Mouse (Mus musculus): ENCODE measurements around the gene Traip. TPM values are rescaled to one million over a fixed set of nuclear protein-coding genes. Genes with fewer than 3 reads are reported as not detected.
A peak's percentile ranks its signal among the peaks of the same experiment; 100 is the strongest.
"Not testable (repeated sequence)": the region's sequence is repeated elsewhere in the genome, so short reads cannot be mapped to it uniquely, and the experiment has no call there.

Traip gene
- polyA plus RNA-seq, 1 experiment from 2014 or later = 18.7 TPM

DNA sequence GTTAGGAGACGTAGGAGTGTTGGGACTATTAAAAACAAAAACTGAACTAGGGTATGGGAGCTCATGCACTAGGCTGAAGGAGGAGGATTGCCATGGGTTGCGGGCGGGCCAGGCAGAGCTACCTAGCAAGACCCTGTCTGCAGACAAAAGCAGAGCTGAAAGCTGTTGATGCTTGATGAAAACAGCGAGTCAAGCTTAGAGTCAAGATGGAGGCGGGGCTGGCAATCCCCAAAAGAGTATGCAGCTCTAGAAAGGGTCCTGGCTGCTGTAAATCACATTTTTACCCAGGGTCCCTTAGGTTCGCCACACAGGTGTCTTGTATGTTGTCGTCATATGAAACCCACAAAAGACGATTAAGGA, 53.6 kb downstream of the Traip start:
- WGBS = 9% methylated on average over 8 of the region's 8 CpGs
- peaks cover 26% of the 10 kb centered on the region for H3K4me1 ChIP-seq
- ATAC-seq (ENCODE audit: insufficient number of reproducible peaks, low FRiP score, low TSS enrichment, low read depth) = no peak
- no peaks in the 10 kb centered on the region for H3K9me3 ChIP-seq (replicated peaks)
- H3K4me3 ChIP-seq (replicated peaks) = peak overlapping the region; percentile 100
- H3K27ac ChIP-seq (replicated peaks) = peak overlapping the region; percentile 96
- H3K9ac ChIP-seq = peak overlapping the region; percentile 99
- H3K27me3 ChIP-seq = no peaks in the 10 kb centered on the region
- peak overlapping the region; percentile 63 for H3K4me2 ChIP-seq (replicated peaks)
- H3K36me3 ChIP-seq = no peaks in the 10 kb centered on the region

DNA sequence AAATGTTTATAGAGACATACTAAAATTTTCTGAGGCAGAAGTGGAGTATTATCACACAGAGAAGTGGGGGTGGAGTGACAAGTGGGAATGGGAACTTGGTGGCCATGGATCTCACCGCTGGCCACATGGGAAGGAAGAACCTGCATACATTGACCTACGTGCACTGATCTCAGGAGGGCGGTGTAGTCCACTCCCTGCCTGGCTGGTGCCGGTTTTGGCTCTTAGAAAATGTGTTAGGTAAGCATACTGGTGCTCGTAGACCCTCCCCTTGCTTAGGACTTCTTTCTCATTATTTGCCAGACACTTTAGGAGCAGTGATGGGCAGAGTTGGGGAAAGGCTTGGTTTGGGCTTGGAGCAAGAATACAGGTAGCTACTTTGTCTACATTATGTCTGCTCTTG, 58.1 kb downstream of the Traip start:
- no peak for ATAC-seq (ENCODE audit: insufficient number of reproducible peaks, low FRiP score, low TSS enrichment, low read depth)
- Histone ChIP-seq H3K9ac (no peak overlapping the region), H3K27me3 (no peaks in the 10 kb centered on the region), H3K4me3 (replicated peaks) (no peak overlapping the region), H3K4me2 (replicated peaks) (no peak overlapping the region), H3K9me3 (replicated peaks) (no peaks in the 10 kb centered on the region), H3K27ac (replicated peaks) (no peak overlapping the region), H3K4me1 (peaks cover 18% of the 10 kb centered on the region), H3K36me3 (0 out of 2 replicates have a peak, but pooled peaks cover 5% of the 10 kb centered on the region)
- WGBS = 85% methylated on average over 5 of the region's 5 CpGs

GRCm38 (mm10) chr9:108010385-108010784, 60.4 kb downstream of the Traip start:
- no peak overlapping the region for H3K9ac ChIP-seq
- H3K27me3 ChIP-seq = no peaks in the 10 kb centered on the region
- peaks cover 9% of the 10 kb centered on the region; the same call in 1 of the 2 replicates for H3K36me3 ChIP-seq
- H3K27ac ChIP-seq (replicated peaks) = no peak overlapping the region
- H3K4me1 ChIP-seq = no peaks in the 10 kb centered on the region
- no peaks in the 10 kb centered on the region for H3K9me3 ChIP-seq (replicated peaks)
- H3K4me3 ChIP-seq (replicated peaks) = no peak overlapping the region
- no peak overlapping the region for H3K4me2 ChIP-seq (replicated peaks)
- ATAC-seq (ENCODE audit: insufficient number of reproducible peaks, low FRiP score, low TSS enrichment, low read depth) = no peak

DNA sequence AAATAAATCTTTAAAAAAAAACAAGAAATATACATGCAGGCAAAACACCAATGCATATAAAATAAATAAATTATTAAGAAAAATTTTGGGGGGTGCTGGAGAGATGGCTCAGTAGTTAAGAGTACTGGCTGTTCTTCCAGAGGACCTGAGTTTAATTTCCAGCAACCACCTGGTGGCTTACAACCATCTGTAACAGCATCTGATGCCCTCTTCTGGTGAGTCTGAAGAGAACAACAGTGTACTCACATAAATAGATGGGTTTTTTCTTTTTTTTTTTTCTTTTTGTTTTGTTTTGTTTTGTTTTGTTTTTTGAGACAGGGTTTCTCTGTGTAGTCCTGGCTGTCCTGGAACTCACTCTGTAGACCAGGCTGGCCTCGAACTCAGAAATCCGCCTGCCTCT, 63.6 kb downstream of the Traip start:
- 99% methylated on average over 2 of the region's 2 CpGs for WGBS
- not testable (repeated sequence) for ATAC-seq (ENCODE audit: insufficient number of reproducible peaks, low FRiP score, low TSS enrichment, low read depth)

DNA sequence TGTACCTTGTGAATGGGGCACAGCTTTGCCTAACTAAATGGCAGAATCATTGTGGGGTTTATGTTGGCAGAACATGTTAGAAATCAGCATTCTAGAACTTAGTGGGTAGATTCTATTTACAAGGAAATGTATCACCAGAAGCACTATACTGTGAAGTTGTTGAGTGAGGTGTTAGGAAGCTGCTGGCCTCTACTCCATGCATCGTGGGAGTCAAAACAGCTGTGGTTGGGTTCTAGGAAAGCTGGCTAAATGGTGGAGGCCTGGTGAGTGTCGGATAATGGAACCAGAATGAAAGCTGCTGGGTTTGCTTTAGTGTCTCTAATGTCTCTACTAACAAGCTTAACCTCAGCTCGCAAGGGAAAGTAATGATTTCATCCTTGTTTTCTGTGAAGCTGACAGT, 67.2 kb downstream of the Traip start:
- no peak overlapping the region for H3K27ac ChIP-seq (replicated peaks)
- no peak overlapping the region for H3K4me3 ChIP-seq (replicated peaks)
- H3K4me2 ChIP-seq (replicated peaks) = no peak overlapping the region
- WGBS = 79% methylated on average over 3 of the region's 3 CpGs
- no peaks in the 10 kb centered on the region for H3K4me1 ChIP-seq
- peaks cover 13% of the 10 kb centered on the region; the same call in 1 of the 2 replicates for H3K36me3 ChIP-seq
- no peaks in the 10 kb centered on the region for H3K27me3 ChIP-seq
- H3K9ac ChIP-seq = no peak overlapping the region
- ATAC-seq (ENCODE audit: insufficient number of reproducible peaks, low FRiP score, low TSS enrichment, low read depth) = no peak
- H3K9me3 ChIP-seq (replicated peaks) = no peaks in the 10 kb centered on the region

More for the DNA sequence above, 63.6 kb downstream of the Traip start:
- H3K4me3 ChIP-seq (replicated peaks); H3K27ac ChIP-seq (replicated peaks); H3K27me3 ChIP-seq; H3K4me2 ChIP-seq (replicated peaks); H3K9me3 ChIP-seq (replicated peaks); H3K4me1 ChIP-seq; H3K9ac ChIP-seq: not testable (repeated sequence)
- H3K36me3 ChIP-seq = peaks cover 13% of the 10 kb centered on the region; the same call in 1 of the 2 replicates

DNA sequence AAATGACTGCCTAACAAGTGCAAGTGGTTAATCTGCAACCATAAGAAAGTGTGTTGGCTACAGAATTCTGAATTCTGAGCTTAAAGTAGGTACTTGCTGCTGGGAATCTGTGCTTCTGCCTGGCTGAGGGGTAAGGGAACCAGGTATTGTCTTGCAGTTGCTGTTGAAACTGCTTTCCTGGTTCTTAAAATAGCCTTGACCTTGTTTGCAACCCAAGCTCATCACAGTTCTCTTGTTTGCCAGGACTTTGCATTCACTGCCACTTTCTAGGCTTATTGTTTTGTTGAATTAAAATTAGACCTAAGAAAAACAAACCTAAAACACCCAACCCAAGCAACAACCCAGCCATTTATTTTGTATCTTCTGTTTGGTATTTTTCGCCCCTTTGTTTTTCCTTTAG, 70.8 kb downstream of the Traip start:
- Histone ChIP-seq H3K36me3 (peaks cover 25% of the 10 kb centered on the region), H3K9me3 (replicated peaks) (no peaks in the 10 kb centered on the region), H3K4me2 (replicated peaks) (no peak overlapping the region), H3K4me3 (replicated peaks) (no peak overlapping the region), H3K4me1 (no peaks in the 10 kb centered on the region), H3K27ac (replicated peaks) (no peak overlapping the region), H3K9ac (no peak overlapping the region), H3K27me3 (no peaks in the 10 kb centered on the region)
- 93% methylated on average over 1 of the region's 1 CpGs for WGBS
- ATAC-seq (ENCODE audit: insufficient number of reproducible peaks, low FRiP score, low TSS enrichment, low read depth) = no peak

Other genes with a start within 250 kb of the Traip start
- gene Sema3f, start 239.7 kb upstream of the Traip start, polyA plus RNA-seq (2015; fragmentation: Nextera tagmentation; extraction: Ambion mirVana) = 40.6 and 44.6 TPM in 2 replicates
- 198 and 218 TPM in 2 replicates for gene Rbm5, start 179.1 kb upstream of the Traip start, polyA plus RNA-seq (2015; fragmentation: Nextera tagmentation; extraction: Ambion mirVana)
- gene Rbm6, start 76.9 kb upstream of the Traip start, polyA plus RNA-seq (2015; fragmentation: Nextera tagmentation; extraction: Ambion mirVana) = 75.7 and 77.6 TPM in 2 replicates
- gene Mon1a, start 62.0 kb upstream of the Traip start, polyA plus RNA-seq (2015; fragmentation: Nextera tagmentation; extraction: Ambion mirVana) = 17.2 and 18.2 TPM in 2 replicates
- 7.4 and 7.7 TPM in 2 replicates for gene Mst1r, start 43.3 kb upstream of the Traip start, polyA plus RNA-seq (2015; fragmentation: Nextera tagmentation; extraction: Ambion mirVana)
- not detected in 2 replicates for gene Actl11, start 21.7 kb upstream of the Traip start, polyA plus RNA-seq (2015; fragmentation: Nextera tagmentation; extraction: Ambion mirVana)
- gene Camkv, start 14.5 kb upstream of the Traip start, polyA plus RNA-seq (2015; fragmentation: Nextera tagmentation; extraction: Ambion mirVana) = 5.9 and 6.0 TPM in 2 replicates
- gene Uba7, start 25.4 kb downstream of the Traip start, polyA plus RNA-seq (2015; fragmentation: Nextera tagmentation; extraction: Ambion mirVana) = 22.4 and 28.0 TPM in 2 replicates
- gene Gm20661, start 32.9 kb downstream of the Traip start, polyA plus RNA-seq (2015; fragmentation: Nextera tagmentation; extraction: Ambion mirVana) = 6.4 and 6.9 TPM in 2 replicates
- gene Inka1, start 35.7 kb downstream of the Traip start, polyA plus RNA-seq (2015; fragmentation: Nextera tagmentation; extraction: Ambion mirVana) = 90.4 and 97.1 TPM in 2 replicates
- gene Cdhr4, start 42.4 kb downstream of the Traip start, polyA plus RNA-seq (2015; fragmentation: Nextera tagmentation; extraction: Ambion mirVana) = 9.5 and 12.7 TPM in 2 replicates
- gene Gm20662, start 46.2 kb downstream of the Traip start, polyA plus RNA-seq (2015; fragmentation: Nextera tagmentation; extraction: Ambion mirVana) = 0.52 and 0.64 TPM in 2 replicates
- 67.9 and 68.7 TPM in 2 replicates for gene Ip6k1, start 52.4 kb downstream of the Traip start, polyA plus RNA-seq (2015; fragmentation: Nextera tagmentation; extraction: Ambion mirVana)
- 38.4 and 40.5 TPM in 2 replicates for gene Gmppb, start 99.1 kb downstream of the Traip start, polyA plus RNA-seq (2015; fragmentation: Nextera tagmentation; extraction: Ambion mirVana)
- gene Amigo3, start 103.0 kb downstream of the Traip start, polyA plus RNA-seq (2015; fragmentation: Nextera tagmentation; extraction: Ambion mirVana) = 4.0 and 5.0 TPM in 2 replicates
- 3.1 and 3.5 TPM in 2 replicates for gene Mst1, start 130.3 kb downstream of the Traip start, polyA plus RNA-seq (2015; fragmentation: Nextera tagmentation; extraction: Ambion mirVana)
- 28.7 and 34.9 TPM in 2 replicates for gene Rnf123, start 133.2 kb downstream of the Traip start, polyA plus RNA-seq (2015; fragmentation: Nextera tagmentation; extraction: Ambion mirVana)
- 48.3 and 51.2 TPM in 2 replicates for gene Apeh, start 144.5 kb downstream of the Traip start, polyA plus RNA-seq (2015; fragmentation: Nextera tagmentation; extraction: Ambion mirVana)
- 1.0 and 1.3 TPM in 2 replicates for gene Bsn, start 240.2 kb downstream of the Traip start, polyA plus RNA-seq (2015; fragmentation: Nextera tagmentation; extraction: Ambion mirVana)

Measured in embryonic facial prominence, embryonic 15.5 days (tissue).